Mouse (Mus musculus) gastrocnemius, postnatal 14 days (tissue): ENCODE data around the gene Shroom1. TPM values are rescaled to one million over a fixed set of nuclear protein-coding genes. Genes with fewer than 3 reads are reported as not detected.
A peak's percentile ranks its signal among the peaks of the same experiment; 100 is the strongest.

ENCODE experiments used
- DNase-seq: peaks from one replicate; pipeline ENCODE4 v3.0.0; 2021; ENCODE audit warnings: mixed read lengths
- intact Hi-C: fragments of 180-260 bp; cut with DNase I; formaldehyde crosslinking; loops from one replicate; pipeline ENCODE4 v1.15.1; 2025; ENCODE audit warnings: low total_unique reads
- total RNA-seq, 2 experiments: library from RNA; stranded (reverse); gene quantifications; 2 replicates each; pipeline ENCODE4 v1.2.3; 2021

Shroom1 gene
- total RNA-seq, 2 experiments from 2014 or later: 0.31 to 0.38 TPM

- intact Hi-C loops: loop anchor here (10.0 kb wide), 1 partner anchor 57 kb away; no protein-coding TSS in a partner anchor
- DNase-seq: no peak
These were observed 20.8 kb downstream of the Shroom1 start for GRCm38 (mm10) chr11:53477833-53478232.

GRCm38 (mm10) chr11:53478383-53479170 lies 21.6 kb downstream of the Shroom1 start:
- no peak for DNase-seq
- intact Hi-C loops: loop anchor here (10.0 kb wide), 1 partner anchor 56 kb away; no protein-coding TSS in a partner anchor

- intact Hi-C loops: loop anchor here (10.0 kb wide), 1 partner anchor 56 kb away; no protein-coding TSS in a partner anchor
- no peak for DNase-seq
These were observed 22.3 kb downstream of the Shroom1 start for GRCm38 (mm10) chr11:53479171-53479782.

DNA sequence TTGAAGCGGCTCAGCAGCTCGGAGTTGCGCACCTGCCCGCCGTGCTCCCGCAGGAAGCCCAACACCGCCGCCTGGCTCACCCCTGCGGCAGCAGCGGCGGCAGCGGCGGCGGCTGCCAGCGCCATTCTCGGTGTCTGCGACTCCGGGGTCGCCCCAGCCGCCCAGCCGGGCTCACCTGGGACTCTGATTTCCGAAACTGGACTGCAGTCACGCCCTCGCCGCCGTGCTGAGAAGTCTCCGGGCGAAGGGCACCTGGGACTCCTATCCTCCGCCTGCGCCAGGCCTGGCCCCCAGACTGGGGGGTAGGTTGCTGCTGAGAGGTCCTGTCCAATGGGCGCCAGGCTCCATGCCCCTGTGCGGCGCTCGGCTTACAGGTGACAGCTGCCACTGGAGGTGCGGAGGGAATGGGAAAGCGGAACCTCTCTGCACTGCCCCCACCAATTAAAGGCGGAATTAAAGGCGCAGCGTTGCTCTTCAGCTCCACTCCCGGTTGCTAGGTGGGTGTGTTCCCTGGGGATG lies 22.8 kb downstream of the Shroom1 start, which contains the start of the genes Gm9945 and Sowaha:
Gene Gm9945 (plus strand): TSS at position 384 of the 519 bp plus-strand sequence.
Gene Sowaha (minus strand): TSS at position 492 of the 519 bp plus-strand sequence.
- DNase-seq: no peak
- intact Hi-C loops: loop anchor here (10.0 kb wide), 1 partner anchor 55 kb away; no protein-coding TSS in a partner anchor

- intact Hi-C loops: no loop called here
These were observed 24.2 kb downstream of the Shroom1 start for GRCm38 (mm10) chr11:53481088-53481730.

DNA sequence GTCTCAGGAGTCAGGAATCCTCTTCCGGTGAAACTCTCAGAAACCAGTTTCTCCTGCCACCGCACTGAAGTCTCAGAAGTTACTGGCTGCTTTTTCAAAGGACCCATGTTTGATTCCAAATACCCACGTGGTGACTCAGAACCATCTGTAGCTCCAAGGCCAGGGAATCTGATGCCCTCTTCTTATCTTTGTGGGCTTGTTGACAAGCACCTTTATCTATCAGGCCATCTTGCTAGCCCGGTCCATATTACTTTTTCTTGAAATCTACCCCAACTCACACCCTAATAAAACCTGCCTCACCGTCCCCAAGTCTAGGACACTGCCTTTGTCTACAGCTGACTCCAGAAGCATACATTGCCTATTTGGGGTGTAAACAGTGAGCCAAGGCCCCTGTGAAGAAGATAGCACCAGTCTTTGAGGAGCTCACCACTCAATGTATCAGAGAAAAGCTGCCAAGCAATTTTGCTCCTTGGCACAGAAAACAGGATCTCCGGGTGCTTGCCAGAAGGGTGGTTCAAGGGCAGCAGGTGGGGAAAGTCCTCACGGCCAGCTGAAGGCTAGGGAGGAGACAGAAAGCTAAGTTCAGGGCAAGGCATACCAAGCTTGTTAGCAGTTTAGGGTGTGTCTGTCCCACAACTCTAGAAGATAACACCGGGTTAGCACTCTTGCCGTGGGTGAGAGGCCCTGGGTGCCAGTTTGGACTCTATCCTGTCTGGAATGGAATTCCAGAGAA lies 26.3 kb downstream of the Shroom1 start:
- intact Hi-C loops: no loop called here
- no peak for DNase-seq

More at GRCm38 (mm10) chr11:53481088-53481730, 24.2 kb downstream of the Shroom1 start:
- no peak for DNase-seq

DNA sequence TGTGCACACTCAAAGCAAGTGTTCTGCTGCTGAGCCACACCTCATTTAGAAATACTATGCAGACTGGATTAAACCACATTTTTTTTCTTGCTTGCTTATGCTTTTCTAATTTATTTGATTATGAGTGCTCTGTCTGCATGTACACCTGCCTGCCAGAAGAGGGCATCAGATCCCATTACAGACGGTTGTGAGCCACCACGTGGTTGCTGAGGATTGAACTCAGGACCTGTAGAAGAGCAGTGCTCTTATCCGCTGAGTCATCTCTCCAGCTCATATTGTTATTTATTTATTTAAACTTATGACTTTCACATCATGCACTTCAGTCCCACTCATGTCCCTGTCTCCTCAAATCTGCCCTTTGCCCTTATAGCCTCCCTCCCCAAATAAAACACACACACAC lies 28.7 kb downstream of the Shroom1 start:
- DNase-seq: no peak
- intact Hi-C loops: no loop called here

DNA sequence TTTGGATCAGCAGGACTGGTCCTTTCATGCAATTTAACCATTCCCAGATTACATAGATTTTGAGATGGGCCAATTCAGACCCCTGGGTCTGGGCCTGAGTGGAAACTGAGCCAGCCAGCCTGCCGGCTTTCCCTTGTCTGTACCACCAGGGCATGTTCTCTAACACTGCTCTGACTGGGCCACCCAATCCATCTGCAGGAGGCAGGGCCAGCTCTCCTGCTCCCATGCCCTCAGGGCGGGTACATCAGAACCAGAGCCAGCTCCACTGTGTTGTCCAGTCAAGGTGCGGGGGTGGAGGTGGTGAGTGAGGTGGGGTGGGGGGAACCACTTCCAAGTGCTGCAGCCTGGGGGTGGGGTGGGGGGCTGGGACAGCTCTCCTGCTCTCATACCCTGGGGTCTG lies 29.3 kb downstream of the Shroom1 start:
- intact Hi-C loops: no loop called here
- no peak for DNase-seq

DNA sequence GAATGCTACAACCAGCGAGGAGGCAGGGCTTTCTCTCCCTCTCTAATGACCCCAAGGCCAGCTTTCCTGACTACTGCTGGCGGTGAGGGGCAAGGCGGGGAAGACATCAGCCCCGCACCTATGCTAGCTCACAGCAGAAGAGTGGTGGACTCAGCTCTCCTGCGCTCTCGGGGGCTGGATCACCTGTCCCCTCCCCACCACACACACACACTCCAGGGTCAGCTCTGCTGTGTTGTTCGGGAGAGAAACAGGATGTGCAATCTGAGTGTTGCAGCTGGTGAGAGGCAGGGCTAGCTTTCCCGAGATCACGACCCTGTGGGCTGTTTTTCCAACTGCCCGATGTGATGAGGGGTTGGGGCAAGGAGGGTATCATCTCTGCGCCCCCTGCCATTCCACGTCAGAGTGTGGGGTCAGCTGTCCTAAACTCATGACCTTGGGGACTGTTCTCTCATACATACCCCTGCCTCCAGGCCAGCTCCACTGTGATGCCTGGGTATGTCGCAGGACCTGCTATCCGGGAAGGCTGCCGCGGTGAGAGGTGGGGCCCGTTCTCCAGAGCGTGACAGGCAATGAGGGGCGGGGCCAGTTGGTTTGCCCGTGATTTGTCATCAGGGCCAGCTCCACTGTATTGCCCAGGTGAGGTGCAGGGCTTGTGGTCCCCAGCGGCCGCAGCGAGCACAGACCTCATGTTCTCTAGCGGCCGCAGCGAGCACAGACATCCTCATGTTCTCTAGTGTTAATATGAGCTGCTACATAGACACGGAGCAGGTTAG lies 30.0 kb downstream of the Shroom1 start:
- intact Hi-C loops: no loop called here
- no peak for DNase-seq

GRCm38 (mm10) chr11:53489007-53489406 lies 32.0 kb downstream of the Shroom1 start:
- DNase-seq: no peak
- intact Hi-C loops: no loop called here

- DNase-seq: no peak
- intact Hi-C loops: no loop called here
These were observed 32.4 kb downstream of the Shroom1 start for GRCm38 (mm10) chr11:53489421-53489820.

DNA sequence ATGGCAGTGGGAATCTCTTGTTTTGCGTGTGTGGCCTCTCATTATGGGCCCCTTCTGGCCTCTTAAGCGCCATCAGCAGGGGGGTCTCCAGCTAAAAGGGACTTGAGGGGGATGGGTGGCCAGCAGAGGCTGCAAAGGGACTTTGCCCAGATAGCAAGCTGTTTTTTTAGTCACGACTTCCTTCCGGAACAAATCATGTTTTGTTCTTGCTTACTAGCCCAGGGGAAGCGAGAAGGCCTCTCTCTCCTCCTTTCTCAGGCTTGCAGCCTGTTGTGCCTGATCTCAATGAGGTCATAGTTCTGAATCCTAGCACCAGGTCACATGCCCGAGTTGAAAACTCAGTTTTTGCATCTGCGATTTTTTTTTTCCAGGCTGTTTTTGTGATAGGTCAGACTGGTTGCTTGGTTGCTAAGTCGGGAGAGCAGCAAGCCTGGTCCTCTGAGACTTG lies 35.0 kb downstream of the Shroom1 start:
- intact Hi-C loops: no loop called here
- peak; percentile 15 for DNase-seq

DNA sequence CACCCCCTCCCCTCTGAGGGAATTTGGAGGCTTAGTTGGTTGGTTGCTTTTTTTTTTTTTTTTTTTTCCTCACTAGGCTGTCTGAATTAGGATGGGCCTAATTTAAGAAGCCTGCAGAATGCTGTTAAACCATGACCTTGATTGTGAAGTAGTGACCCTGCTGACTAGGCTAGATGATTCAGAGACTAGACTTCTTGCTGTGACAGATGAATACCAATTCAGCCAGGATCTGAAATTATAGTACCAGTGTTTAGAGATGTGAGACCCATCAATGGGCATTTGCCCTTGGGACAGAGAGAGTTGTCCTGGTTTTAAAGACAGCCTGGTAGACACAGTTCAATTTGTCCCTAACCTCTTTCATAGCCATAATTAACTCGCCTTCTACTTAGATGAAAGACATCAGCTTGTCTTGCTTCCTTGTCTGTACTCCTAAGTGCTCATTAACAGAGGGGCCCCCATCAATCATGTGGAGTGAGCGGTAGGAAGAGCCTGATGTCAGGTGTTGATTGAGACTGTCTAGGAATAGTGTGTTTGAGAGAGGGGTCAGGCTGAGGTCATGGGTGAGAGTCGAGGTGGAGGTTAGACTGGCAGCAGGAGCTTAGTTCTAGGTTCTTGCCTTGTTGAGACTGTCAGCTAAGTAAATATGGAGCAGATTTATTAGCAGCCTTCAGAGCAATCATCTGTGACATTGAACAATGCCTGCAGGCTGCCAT lies 36.4 kb downstream of the Shroom1 start:
- intact Hi-C loops: no loop called here
- no peak for DNase-seq

DNA sequence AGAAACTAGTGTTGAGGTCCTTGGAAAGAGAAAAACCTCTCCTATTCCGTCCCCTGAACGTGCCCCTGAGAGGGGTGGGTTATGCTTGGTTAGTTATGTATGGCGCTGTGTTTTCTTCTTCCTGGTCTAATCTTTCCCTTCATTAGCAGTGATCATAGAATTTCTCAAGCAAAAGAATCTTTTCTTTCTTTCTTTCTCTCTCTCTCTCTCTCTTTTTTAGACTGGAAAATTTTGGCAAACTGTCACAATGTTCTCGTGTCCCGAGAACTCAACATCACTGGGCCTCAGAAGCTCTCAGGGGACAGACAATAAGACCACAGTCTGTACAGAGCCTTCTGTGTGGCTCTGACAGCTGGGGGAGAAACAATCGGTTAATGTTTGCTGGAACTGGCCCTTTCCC lies 38.4 kb downstream of the Shroom1 start:
- DNase-seq: no peak
- intact Hi-C loops: no loop called here

- intact Hi-C loops: no loop called here
- DNase-seq: no peak
These were observed 39.9 kb downstream of the Shroom1 start for GRCm38 (mm10) chr11:53496946-53497345.

DNA sequence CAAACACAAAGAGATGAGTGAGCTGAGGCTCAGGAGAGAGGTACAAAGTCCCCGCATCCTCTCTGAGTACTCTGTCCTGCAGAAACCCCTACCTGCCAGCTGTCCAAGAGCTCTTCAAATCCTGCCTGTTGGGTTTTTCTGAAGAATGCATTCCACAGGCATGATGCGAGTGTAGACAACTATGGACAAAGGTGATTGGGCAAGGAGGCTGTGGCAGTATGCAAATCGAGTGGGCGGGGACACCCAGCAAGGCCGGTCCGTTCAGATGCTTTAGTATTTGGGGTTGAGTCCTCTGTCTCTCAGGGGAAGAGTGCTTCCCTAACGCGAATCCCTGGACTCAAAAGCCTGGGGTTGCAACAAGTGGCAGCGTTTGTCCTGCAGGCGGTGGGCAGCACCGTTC lies 43.6 kb downstream of the Shroom1 start:
- intact Hi-C loops: no loop called here
- no peak for DNase-seq

DNA sequence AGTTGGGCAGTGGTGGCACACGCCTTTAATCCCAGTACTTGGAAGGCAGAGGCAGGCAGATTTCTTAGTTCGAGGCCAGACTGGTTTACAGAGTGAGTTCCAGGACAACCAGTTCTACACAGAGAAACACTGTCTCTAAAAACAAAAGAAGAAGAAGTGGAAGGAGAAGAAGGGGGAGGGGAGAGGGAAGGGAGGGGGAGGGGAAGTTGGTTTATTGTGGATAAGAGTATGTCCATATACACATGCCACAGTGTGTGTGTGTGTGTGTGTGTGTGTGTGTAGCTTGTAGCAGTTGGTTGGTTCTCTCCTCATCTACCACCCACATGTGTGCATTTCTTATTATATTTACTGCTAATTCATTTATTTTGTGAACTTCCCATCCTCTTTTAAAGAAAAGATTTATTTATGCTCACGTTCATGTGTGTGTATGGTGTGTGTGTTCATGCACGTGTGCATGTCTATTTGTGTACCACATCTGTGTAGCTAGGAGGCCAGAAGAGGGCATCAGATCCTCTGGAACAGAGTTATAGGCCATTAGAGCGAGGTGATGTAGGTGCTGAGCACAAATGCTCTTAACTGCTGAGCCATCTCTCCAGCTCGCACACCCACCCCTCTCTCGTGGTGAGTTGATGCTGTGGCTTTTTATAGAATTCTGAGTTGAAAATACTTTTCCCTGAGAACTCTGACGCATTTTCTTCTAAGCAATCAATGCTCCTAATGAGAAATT lies 45.2 kb downstream of the Shroom1 start:
- intact Hi-C loops: no loop called here
- no peak for DNase-seq
